Mouse (Mus musculus) neural tube, embryonic 10.5 days (tissue): ENCODE data around the gene Sp3.
"Not testable (repeated sequence)": the region's sequence is repeated elsewhere in the genome, so short reads cannot be mapped to it uniquely, and the experiment has no call there.

Experiments used
- DNase-seq: peaks from one replicate; pipeline ENCODE4 v3.0.0-alpha.2; 2017; ENCODE audit warnings: low spot score; ENCODE audit errors: extremely low spot score

The Sp3 gene

DNA sequence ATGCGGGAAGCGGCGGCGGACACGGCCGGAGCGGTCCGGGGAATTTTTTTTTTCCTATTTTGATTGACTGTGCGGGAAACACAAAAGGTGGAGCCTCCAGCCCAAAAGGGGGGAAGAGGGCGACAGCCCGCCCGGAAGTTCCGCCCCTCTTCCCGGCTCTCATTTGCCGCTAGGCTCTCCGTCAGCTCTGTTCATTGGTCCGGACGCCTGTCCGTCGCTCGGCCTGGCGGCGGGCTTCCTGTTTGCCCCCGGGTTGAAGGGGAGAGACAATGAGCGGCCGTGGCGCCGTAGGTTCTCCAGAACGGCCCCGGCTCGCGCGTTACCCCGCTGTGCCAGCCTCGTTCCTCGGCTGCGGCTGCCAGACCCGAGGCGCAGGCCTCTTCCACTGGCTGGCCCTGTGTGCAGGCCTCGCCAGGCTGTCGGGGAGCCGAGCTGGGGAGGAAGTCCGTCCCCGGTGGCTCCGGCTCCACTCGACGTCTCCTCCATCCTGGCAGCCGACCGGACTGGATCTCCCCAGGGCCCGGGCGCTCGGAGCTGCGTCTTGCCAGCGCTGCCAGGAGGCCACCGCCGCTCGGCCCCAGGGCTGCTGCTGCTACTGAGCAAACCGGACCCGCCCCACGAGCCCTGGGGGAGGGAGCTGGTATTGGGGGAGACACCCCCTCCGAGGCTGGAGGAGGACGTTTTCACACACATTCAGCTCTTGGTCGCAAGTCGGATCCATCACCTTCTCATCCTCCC, at the start of gene Sp3:
Gene Sp3, minus strand, starts transcription at position 110 of the 738 bp plus-strand sequence.
- peak; percentile 97 for DNase-seq

DNA sequence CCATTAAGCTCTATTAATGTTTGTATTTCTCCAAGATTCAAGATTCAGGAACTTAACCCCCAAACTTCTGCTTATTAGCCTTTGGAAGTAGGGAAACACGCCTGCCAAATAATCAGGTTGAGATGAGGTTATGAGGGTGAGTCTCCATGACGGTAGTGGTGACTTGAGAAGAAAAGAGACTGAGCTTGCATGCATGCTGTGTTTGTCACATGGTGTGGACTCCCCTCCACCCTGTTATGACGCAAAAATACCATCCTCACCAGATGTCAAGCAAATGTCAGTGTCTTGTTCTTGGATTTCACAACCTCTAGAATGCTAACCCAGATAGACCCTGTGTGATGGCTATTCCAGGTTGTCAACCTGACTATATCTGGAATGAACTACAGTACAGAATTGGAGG, 49.6 kb upstream of the Sp3 start:
- DNase-seq: no peak

DNA sequence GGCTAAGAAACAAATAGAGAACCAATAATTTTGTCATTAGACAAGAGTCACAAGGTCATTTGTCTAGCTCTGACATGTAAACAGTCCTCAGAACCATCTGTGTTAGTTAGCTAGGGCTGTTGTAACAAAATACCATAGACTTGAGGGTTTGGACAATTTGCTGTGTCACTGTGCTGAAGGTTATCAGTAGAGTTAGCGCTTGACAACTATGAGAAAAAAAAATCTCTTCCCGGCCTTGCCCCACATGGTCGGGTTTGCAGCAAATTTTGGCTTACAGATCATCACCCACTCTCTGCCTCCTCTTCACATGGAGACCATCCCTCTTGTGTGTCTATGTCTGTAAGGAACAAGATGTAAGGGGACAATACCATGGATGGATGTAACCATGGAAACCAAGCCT, 47.8 kb upstream of the Sp3 start:
- no peak for DNase-seq

DNA sequence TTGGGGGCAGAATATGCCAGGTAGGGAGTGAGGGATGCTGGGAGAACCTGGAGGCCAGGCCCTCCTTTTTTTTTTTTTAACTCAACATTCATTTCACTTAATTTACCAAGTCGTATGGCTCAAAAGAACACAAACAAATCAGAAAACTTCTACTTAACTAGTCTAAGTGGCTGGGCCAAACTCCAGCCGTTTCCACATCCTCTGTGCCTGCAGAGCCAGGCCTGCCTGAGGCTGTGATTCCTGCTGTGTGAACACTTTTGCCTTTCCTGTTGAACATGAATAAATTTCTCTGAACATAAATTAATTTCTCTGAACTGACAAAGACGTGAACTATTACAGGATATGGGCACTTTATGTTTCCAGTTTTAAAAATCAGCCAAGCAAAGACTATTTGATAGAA, 46.9 kb upstream of the Sp3 start:
- DNase-seq: no peak

DNA sequence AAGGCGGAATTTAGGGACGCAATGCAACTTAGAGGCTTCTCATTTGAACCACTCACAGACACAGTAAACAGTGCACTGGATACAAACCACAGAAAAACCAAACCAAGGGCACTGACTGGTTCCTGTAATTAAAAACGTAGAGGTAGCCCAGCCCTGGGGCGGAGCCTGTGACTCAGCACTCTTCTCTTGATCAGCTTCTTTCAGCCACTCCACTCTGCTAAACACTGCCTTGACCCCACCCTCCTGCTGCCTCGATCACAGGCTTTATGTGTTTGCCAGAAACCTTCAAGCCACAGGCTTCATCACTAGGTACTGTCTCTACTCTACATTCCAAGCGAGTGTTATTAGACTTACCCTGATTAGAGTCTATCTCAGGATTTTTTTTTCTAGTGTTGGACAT, 43.6 kb upstream of the Sp3 start:
- DNase-seq: no peak

DNA sequence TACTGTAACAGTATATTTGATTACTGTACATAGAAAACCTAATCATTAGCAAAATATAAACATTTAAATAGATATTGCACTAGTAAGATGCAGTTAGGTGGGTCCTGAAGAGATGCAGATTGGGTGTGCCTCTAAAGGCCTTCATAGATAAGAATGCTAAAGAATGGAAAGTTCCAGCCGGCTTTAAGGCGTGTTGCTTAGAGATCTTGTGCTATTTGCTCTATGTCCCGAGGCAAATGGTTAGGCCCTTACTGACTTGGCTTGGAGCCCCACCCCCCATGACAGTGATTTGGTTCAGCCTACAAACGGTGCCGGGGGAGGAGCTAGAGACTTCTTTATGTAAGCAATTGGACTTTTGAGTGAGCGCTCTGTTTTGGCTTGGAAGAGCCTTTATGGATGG, 40.8 kb upstream of the Sp3 start:
- DNase-seq: no peak

DNA sequence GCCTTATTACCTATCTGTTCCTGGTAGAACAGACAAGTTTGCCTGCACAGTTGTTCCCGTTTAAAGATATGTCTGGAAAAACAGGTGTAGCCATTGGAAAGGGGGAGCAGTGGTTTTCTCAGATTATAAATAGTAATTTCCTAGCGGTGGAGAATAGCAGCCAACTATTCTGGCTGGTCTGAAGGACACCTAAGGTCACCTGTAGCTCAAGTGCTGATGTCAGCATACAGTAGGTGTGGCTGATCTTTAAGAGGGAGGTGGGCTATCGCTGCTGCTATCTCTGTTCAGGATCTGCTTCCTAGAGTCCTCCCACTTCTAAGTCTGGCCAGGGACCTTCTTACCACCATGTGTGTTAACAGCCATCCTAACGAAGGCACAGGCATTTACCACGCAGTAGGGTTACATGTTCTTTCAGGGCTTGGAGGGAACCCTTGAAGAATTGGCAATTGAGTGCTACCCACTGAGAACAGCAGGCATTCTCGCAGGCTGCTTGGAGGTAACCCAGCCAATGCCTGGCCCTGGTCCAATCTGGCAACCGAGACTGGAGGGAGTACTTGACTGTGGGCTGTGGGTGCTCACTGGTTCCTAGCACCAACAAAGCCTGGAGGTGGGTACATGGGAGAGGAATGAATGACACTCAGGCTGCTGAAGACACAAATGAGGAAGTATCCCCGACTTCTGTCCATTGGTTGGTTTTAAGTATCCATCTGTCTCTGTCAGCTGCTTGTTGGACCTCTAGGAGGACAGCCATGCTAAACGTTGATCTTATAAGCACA, 39.3 kb upstream of the Sp3 start:
- no peak for DNase-seq

DNA sequence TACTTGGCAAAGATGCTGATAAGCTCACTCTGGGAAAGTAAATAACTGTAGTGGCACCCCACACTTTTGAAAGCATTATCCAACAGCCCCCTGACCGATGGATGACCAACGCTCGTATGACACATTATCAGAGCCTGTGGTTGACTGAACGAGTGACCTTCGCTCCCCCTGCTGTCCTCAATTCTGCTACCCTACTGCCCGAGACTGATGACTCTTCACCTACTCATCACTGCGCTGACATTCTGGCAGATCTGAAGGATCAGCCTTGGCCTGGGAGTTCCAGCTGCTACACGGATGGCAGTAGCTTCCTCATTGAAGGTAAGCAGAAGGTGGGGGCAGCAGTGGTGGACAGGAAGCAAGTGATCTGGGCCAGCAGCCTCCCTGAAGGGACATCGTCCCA, 33.8 kb upstream of the Sp3 start:
- DNase-seq: not testable (repeated sequence)

DNA sequence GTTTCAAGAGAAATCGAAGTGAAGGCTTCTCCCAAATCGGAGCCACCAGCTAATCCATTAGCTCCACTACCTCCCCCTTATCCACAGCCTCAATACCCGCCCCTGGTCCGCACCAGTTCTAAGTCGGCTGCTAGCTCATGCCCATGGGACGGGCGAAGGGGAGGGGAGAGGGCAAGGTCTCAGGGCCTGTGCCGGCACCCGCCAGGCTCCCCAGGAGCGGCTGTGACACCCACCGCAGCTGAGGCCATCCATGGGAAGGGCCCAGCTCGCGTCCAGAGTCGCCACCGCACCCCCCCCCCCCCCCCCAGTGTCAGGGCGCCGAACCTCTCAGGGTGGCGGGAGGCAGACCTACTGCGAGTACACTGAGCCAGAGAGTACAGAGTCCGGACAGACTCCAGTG, 32.4 kb upstream of the Sp3 start:
- no peak for DNase-seq

DNA sequence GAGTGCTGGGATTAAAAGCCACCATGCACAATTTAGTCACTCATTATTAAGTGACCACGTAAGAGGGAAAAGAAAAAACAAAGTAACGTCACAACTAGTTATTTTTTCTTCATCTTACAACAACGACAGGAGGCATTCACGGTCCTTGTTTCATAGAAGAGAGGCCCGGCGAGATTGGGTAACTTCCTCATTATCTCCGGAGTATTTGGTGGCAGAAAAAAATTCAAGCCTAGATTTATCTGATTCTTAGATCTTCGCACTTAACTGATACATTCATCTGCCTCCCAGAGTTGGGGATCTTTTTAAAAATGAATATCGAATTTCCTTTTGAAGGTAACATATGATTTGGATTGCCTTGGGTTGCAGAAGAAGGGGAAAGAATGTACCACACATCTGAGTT, 27.2 kb upstream of the Sp3 start:
- no peak for DNase-seq

DNA sequence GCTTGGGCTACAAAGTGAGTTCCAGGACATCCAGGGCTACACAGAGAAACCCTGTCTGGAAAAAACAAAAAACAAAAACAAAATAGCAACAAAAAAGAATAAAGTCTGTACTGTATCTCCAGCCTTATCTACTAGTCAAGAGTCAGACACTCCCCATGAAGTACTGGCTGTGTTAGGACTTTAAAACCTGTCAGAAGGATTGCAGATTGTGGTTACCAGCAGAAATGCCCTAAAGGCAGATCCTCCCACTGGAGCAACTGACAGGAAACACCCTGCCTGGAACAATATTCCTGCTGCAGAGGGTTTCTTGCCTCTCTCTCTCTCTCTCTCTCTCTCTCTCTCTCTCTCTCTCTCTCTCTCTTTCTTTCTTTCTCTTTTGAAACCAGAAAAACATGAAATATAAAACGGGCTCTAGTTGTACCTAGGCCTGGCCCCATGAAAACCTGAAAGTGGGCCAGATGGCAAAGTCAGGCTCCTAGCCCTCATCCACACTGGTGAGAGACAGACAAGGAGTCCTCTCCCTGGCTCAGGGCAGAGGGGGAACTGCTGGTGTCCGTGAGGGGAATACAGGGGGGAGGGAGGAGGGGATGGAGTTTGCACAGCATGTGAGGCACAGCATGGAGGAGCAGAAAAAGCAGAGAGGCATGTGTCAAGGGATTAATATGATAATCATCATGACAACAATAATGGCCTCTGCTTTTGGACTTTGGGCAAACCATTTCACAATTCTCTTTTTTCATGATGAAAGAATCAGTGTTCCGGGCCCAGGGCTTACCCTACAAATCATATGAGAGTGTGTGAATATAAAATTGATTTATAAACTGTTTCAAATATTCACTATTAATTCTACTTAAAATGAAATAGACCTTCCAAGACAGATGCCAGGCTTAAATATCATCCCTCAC, 25.6 kb upstream of the Sp3 start:
- DNase-seq: no peak

DNA sequence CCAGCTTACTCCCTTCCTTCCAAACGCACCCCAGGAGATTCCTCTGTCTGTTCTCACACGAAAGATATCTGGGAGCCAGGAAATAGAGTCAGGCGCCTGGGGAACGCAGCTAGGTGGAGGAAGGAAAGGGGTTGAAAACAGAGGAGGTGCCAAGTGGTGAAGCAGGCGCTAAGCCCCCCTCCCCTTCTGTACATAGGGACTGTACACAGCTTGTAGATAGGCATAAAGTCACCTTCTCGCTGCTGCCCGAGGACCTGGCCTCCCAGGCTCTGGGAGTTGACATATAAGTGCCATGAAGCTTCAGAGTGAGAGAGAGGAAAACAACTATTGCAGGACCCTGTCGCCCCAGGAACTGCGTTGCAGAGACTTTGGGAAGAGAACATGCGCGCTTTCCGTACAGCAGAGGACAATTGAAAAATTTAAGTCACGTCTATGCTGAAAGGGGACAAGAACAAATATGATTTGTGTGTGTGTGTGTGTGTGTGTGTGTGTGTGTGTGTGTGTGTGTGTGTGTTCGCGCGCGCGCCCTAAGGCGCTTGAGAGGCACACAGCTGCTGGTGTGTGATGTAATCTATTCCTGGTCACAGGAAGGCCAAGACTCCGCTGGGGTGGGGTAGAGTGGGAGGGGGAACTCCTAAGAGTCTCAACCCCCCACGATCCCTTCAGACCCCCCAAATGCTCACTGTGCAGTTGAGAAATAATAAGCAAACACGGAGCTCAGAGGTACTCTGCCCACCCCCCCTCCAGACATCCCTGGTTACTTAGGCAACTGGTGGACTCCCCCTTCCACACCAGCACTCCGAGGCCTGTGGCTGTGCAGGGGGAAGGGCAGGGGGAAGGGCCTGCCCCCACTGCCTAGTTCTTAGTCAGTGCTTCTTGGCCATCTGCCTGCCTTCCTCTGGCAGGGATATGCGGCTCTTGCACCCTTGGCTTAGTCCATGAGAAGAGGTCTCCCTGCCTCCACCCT, 23.8 kb upstream of the Sp3 start:
- peak; percentile 45 for DNase-seq

DNA sequence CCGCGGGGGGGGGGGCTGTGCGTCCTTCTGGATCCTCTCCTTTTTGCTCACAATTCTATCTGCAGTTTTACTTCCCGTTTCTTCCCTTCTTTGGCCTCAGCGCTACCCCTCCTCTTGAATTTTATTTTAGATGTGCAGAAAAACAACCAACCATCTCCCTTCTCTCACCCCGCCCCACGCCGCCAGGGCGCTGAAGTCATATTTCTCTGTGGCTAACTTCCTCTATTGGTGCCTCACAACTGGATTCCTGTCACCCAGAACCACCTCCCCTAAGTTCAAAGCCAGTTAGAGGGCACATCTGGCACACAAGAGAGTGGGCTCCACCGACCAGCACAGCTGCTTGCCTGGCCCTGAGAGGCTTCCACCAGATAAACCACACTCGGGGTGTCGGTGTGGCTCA, 22.8 kb upstream of the Sp3 start:
- DNase-seq: no peak

DNA sequence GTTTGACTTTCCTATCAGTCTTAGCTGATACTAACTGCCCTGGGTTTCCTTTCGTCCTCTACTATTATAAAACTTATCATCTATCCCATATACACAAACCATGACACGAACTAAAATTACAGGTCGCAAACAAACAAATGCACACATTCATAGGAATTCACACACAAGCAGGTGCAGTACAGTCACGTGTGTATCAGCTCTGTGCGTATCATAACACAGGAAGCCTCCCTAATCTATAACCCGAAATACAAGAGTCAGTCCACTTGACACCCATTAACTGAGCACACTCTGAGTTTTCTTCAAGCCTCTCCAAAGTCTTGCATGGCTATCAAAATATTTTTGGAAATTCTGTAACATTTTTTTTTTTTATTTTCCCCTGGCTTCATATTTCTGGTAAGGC, 22.2 kb upstream of the Sp3 start:
- no peak for DNase-seq

DNA sequence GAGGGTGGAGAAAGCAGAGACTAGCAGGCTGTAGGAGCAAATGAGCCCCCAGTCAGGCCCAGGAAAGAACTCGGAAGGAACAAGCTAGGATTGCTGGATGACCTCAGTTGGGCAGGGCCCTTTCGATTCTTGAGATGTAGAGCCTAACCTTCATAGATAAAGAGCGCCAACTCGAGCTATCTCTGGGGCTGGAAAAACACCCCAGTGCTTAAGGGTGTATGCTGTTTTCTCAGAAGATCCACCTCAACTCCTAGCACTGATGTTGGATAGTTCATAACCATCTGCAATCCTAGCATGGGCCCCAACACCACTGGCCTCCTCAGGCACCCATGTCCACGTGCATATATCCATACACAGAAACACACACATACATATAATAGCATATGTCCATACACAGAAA, 21.7 kb upstream of the Sp3 start:
- no peak for DNase-seq

DNA sequence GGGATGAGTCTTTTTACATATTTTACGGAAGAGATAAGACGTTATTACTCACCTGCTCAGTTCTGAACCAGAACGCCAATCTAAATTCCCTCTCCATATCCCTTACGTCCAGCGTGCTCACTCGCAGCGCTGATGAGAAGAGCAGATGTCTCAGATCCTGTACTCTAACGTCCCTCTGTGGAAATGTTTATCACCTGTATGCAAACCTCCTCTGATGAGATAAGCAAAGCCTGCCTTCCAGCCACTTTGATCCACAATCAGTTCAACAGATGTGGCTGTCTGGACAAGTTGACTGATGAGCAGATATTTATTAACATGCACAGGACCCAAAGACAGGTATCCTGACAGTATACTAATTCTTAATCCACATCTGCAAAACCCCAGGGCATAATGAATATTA, 19.9 kb upstream of the Sp3 start:
- DNase-seq: no peak

DNA sequence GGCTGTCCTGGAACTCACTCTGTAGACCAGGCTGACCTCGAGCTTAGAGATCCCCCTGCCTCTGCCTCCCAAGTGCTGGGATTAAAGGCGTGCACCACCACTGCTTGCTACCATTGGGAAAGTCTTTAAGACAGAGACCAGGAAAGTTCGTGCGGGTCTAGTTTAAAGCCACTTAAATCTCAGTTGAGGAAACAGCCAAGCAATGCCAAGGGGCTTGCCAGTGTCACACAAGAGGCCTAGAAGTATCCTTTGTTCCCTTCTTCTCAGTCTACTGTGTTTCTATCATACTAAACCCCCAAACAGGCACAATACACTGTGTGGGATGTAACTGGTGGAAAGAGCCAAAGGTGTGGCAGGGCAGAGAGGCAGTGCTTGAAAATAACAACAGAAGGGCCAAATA, 17.3 kb upstream of the Sp3 start:
- DNase-seq: no peak

DNA sequence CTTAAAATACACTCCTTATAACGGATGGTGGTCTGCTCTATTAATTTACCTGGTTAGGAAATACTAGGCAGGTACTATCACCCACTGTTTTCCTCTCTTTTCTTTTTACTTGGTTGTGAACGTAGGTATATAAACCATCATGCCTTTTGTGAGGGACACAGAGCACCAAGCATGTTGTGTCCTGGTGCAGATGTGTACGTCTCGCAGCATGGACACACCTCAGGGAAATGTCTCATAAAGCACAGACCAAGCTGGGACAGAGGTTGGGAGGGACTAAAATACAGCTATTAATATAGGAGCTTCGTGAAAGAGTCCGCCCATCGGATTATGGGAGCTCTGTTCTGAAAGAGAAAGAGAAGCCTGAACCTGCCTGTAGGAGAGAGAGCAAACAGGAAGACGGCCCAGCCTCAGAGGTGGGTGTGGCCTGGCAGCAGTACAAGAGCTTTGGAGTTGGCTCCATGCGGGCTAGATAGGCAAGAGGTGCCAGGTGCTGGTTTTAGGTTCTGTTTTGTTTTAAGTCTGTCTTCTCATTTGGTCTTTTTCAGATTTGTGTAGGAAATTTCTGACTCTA, 16.6 kb upstream of the Sp3 start:
- DNase-seq: no peak

DNA sequence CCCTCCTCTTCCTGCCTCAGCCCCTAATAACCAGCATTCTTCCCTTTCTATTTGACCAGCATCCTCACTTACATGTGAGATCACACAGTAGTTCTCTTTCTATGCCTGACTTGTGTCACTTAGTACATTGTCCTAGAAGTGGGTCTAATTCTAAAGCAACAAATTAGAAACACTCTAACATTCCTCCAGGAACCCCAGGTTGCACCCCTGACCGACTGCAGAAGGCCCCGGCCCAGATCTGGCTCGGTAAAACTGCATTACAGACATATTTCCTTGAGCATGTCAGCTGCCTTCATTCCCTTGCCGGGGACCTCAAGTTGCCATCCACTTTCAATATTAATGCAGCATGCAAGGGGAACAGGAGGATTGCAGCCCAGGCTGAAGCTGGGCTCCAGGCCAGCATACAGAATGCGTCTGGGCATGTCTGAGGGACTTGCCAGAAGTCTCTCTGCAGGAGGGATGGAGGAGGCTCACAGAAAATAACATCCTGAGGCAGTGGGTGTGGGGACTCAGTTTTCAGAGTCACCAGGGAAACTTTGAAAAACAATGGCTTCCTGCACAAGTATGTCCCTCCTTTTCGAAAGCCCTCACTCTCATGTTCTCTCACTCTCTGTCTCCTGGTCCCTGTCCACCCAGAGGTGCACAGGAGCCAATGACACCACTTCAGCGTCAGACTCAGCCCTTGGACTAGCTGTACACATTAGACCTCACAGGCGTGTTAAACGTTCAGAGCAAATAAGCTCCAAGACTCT, 15.3 kb upstream of the Sp3 start:
- peak; percentile 27 for DNase-seq

DNA sequence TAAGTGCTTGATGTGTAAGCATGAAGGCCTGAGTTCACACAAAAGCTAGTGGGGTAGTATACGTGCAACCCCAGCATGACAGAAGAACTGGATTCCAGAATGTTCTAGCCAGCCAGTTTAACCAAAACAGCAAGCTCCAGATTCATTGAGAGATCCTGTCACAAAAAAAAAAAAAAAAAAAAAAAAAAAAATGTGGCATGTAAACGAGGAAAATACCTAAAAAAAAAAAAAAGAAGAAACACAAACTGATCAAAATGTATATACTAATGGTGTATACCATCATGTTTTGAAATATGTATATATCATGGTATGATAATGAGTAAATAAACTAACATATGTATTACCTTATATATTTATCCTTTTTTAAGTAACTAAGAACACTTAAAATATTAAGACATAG, 13.9 kb upstream of the Sp3 start:
- DNase-seq: no peak
